Mouse (Mus musculus) kidney, postnatal 4 days (tissue): ENCODE measurements around the gene Gm7980.
"Not testable (repeated sequence)": the region's sequence is repeated elsewhere in the genome, so short reads cannot be mapped to it uniquely, and the experiment has no call there.

Source experiments
- DNase-seq, 2 experiments: peaks; one replicate each; pipeline ENCODE4 v3.0.0; 2021; ENCODE audit warnings: mixed read lengths in 2 of 2

Gene Gm7980

DNA sequence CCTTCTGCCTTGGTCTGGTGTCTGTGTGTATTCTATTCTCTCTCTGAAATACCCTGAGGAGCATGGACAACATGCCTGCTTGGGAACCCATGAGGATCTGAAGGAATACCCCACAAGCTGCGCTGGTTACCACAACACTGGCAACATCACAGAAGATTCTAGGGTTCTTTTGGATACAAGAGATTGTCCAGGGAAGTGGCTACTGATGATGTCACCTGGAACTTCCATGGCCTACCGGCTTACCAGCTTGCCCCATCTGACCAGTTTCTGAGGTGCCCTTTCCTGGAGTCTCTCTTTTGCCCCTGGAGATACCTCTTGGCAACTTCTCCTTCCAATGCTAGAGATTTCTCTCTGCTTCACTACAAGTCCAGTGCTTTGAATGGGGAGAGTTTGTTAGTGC is at the start of gene Gm7980:
Gene Gm7980 (minus strand): TSS at position 101 of the 400 bp plus-strand sequence.
- DNase-seq, result not testable (repeated sequence)

DNA sequence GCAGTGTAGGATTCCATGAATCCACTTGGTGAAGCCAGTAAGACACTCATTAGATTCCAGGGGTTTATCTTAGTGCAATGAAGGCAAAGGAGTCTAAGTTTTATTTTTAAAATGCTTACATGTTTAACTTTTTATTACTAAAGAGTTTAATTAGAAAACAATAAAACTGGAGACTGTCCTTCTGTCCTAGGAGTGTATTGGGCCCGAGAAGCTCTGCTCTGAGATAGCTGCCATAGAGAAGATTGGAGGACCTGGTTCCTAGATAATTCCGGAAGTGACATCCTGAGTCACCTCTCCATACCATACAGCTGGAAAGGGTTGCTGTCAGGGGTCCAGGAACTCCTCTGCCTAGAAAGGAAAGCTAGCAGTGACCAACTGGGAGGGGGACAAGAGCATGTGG is 36.6 kb upstream of the Gm7980 start, which contains the start of gene 1700024B05Rik:
Gene 1700024B05Rik (plus strand): TSS at position 301 of the 400 bp plus-strand sequence.
- not testable (repeated sequence) for DNase-seq

DNA sequence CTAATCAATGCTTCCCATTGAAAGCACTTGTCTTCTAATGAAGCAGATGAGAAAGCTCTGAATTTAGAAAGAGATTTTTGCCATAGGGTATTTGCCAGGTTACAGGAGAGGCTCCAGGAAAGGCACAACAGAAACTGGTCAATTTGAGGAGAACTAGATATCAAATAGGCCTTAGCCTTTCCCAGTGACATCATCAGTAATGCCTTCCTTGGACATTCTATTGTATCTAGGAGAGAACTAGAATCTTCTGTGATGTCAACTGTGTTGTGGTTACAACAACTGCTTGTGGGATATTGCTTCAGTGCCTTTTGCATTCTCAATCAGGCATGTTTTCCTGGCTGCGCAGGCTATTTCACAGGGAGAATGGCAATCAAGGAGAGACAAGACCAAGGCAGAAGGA is 17.6 kb upstream of the Gm7980 start, which contains the start of gene 1700049E17Rik1:
Gene 1700049E17Rik1 (plus strand): TSS at position 301 of the 400 bp plus-strand sequence.
- not testable (repeated sequence) for DNase-seq
